ENCODE assay signal across 12 mouse cellular contexts in genomic region chr16:86475145-86475544, GRCm38 (mm10).
DNase-seq lines count a peak whose midpoint lies in the region; ATAC-seq and TF ChIP-seq lines count a peak whose summit lies in the region.
"Had no signal": no experiment of that assay in that cellular context is flagged by ENCODE, and none has a peak within 500 bp of the region (broad histone marks: within the 10 kb centered on the region; RNA-seq: fewer than 3 reads in every experiment).

No protein-coding gene starts in this region.

- no peaks in the 10 kb centered on the region for H3K27me3 ChIP-seq in heart, postnatal 0 days (ENCODE audit: control insufficient read depth, insufficient read depth, low read length)
- H3K27me3 ChIP-seq: hindbrain, embryonic 12.5 days; neural tube, embryonic 15.5 days had no signal

- ATAC-seq in heart, postnatal 0 days (ENCODE audit: insufficient read depth, low read depth): no peak
- no peak for ATAC-seq in cerebellum, adult (ENCODE audit: insufficient number of reproducible peaks, low FRiP score, low TSS enrichment)
- ATAC-seq: activated CD4-positive, CD25-positive, alpha-beta regulatory T cell, adult 4 months had no signal

- WGBS in heart, postnatal 0 days: 77% methylated on average over 1 of the region's 1 CpGs

- peak; percentile 29 for TF ChIP-seq CTCF in heart, postnatal 0 days (IDR thresholded peaks at IDR 0.05; ENCODE audit: low read depth)

- no peak overlapping the region for H3K4me3 ChIP-seq in heart, postnatal 0 days (ENCODE audit: low read depth, low read length)
- H3K4me3 ChIP-seq: hindbrain, embryonic 12.5 days; neural tube, embryonic 15.5 days had no signal

- no peaks in the 10 kb centered on the region for H3K36me3 ChIP-seq in heart, postnatal 0 days (replicated peaks; ENCODE audit: control insufficient read depth, insufficient read depth, low read length)
- H3K36me3 ChIP-seq: hindbrain, embryonic 12.5 days; neural tube, embryonic 15.5 days had no signal

- intact Hi-C loops in left cerebral cortex, postnatal 4 days (cut with DNase I): no loop called here

- no peak for DNase-seq in heart, postnatal 0 days (ENCODE audit: low spot score)
- DNase-seq in heart, adult 11 months: no peak
- peak; percentile 2 to 3 for DNase-seq in left cerebral cortex, adult 18-20 months (ENCODE audit: low spot score in 2 of 2)
- no peak for DNase-seq in left cerebral cortex, postnatal 4 days
- DNase-seq in ES-CJ7 (ENCODE audit: low read depth, low spot score): peak; percentile 12
- peak; percentile 53 for DNase-seq in adipocyte (ENCODE audit: low spot score)
- no peak for DNase-seq in ovary, postnatal 14 days (ENCODE audit: low spot score)
- DNase-seq: thymus, adult 2 months had no signal

- no peak overlapping the region for H3K4me2 ChIP-seq in heart, postnatal 0 days (ENCODE audit: low read depth, low read length)
- H3K4me2 ChIP-seq: hindbrain, embryonic 12.5 days; neural tube, embryonic 15.5 days had no signal

- H3K27ac ChIP-seq in heart, postnatal 0 days (ENCODE audit: low read depth): no peak overlapping the region
- H3K27ac ChIP-seq: hindbrain, embryonic 12.5 days; neural tube, embryonic 15.5 days had no signal

- no peak overlapping the region for H3K9ac ChIP-seq in heart, postnatal 0 days (replicated peaks; ENCODE audit: low read depth, low read length)
- H3K9ac ChIP-seq: hindbrain, embryonic 12.5 days; neural tube, embryonic 15.5 days had no signal

- no peak for TF ChIP-seq EP300 in heart, postnatal 0 days (IDR thresholded peaks at IDR 0.05; ENCODE audit: low read depth)

- H3K9me3 ChIP-seq in heart, postnatal 0 days (replicated peaks; ENCODE audit: control insufficient read depth, low read length): no peaks in the 10 kb centered on the region
- H3K9me3 ChIP-seq: hindbrain, embryonic 12.5 days; neural tube, embryonic 15.5 days had no signal

- no peaks in the 10 kb centered on the region for H3K4me1 ChIP-seq in heart, postnatal 0 days (ENCODE audit: control insufficient read depth, insufficient read depth)
- H3K4me1 ChIP-seq: hindbrain, embryonic 12.5 days; neural tube, embryonic 15.5 days had no signal

Comparison
In these comparisons a context has a peak if more than half of its experiments do, and no peak if none do; other contexts are left out.
1. DNase-seq: peak in left cerebral cortex, adult 18-20 months (2 of 2), ES-CJ7 (single experiment) and adipocyte (single experiment); none in heart, postnatal 0 days (single experiment), heart, adult 11 months (single experiment), left cerebral cortex, postnatal 4 days (single experiment) and ovary, postnatal 14 days (single experiment).